In genomic region chr15:16728470-16729011, GRCm38 (mm10) we compare ENCODE assay signal across 8 mouse cellular contexts. TPM values are rescaled to one million over a fixed set of nuclear protein-coding genes. Genes with fewer than 3 reads are reported as not detected.
DNase-seq lines count a peak whose midpoint lies in the region; ATAC-seq lines count a peak whose summit lies in the region.

Gene Cdh9 (plus strand): TSS chr15:16728756.

- 6% methylated on average over 14 of the region's 14 CpGs for WGBS in lung, embryonic 16.5 days
- WGBS in hindbrain, embryonic 15.5 days = 2% methylated on average over 14 of the region's 14 CpGs
- 6% methylated on average over 14 of the region's 14 CpGs for WGBS in neural tube, embryonic 15.5 days

- H3K4me2 ChIP-seq in lung, embryonic 16.5 days (ENCODE audit: low read depth, low read length) = peak within 1 kb of the TSS; percentile 30
- H3K4me2 ChIP-seq in hindbrain, embryonic 15.5 days = peak within 1 kb of the TSS; percentile 57
- peak within 1 kb of the TSS; percentile 62 for H3K4me2 ChIP-seq in neural tube, embryonic 15.5 days

- no peak within 1 kb of the TSS for H3K9ac ChIP-seq in lung, embryonic 16.5 days (ENCODE audit: low read length)
- H3K9ac ChIP-seq in hindbrain, embryonic 15.5 days = peak within 1 kb of the TSS; percentile 48
- peak within 1 kb of the TSS; percentile 48 for H3K9ac ChIP-seq in neural tube, embryonic 15.5 days (replicated peaks)

- no peaks in the 10 kb centered on the region for H3K9me3 ChIP-seq in lung, embryonic 16.5 days (ENCODE audit: control insufficient read depth, low read length)
- no peaks in the 10 kb centered on the region for H3K9me3 ChIP-seq in hindbrain, embryonic 15.5 days
- no peaks in the 10 kb centered on the region for H3K9me3 ChIP-seq in neural tube, embryonic 15.5 days (replicated peaks)

- peak within 1 kb of the TSS; percentile 22; the same call in 1 of the 2 replicates for H3K4me3 ChIP-seq in lung, embryonic 16.5 days (ENCODE audit: low read length)
- H3K4me3 ChIP-seq in hindbrain, embryonic 15.5 days = peak within 1 kb of the TSS; percentile 43
- peak within 1 kb of the TSS; percentile 47 for H3K4me3 ChIP-seq in neural tube, embryonic 15.5 days (replicated peaks)

- no peaks in the 10 kb centered on the region for H3K4me1 ChIP-seq in lung, embryonic 16.5 days (replicated peaks; ENCODE audit: control insufficient read depth, insufficient read depth, low read length)
- no peaks in the 10 kb centered on the region for H3K4me1 ChIP-seq in hindbrain, embryonic 15.5 days (replicated peaks)
- 0 out of 2 replicates have a peak, but pooled peaks cover 4% of the 10 kb centered on the region for H3K4me1 ChIP-seq in neural tube, embryonic 15.5 days

- no peak for DNase-seq in lung, postnatal 4 days
- DNase-seq in embryo, embryonic 9.5 days (ENCODE audit: extremely low spot score) = peak; percentile 10
- peak; percentile 35 to 49 for DNase-seq in left cerebral cortex, postnatal 36 days (ENCODE audit: low spot score in 2 of 2)
- DNase-seq in thymus, postnatal 14 days = no peak
- DNase-seq in MN1 (ENCODE audit: low spot score) = no peak

- intact Hi-C loops in left cerebral cortex, postnatal 36 days (cut with DNase I) = no loop called here

- H3K27me3 ChIP-seq in lung, embryonic 16.5 days (ENCODE audit: control insufficient read depth, insufficient read depth, low read depth, low read length) = no peaks in the 10 kb centered on the region
- no peaks in the 10 kb centered on the region for H3K27me3 ChIP-seq in hindbrain, embryonic 15.5 days
- no peaks in the 10 kb centered on the region for H3K27me3 ChIP-seq in neural tube, embryonic 15.5 days (replicated peaks)

- H3K36me3 ChIP-seq in lung, embryonic 16.5 days (ENCODE audit: control insufficient read depth, insufficient read depth, low read length) = no peaks in the 10 kb centered on the region
- H3K36me3 ChIP-seq in hindbrain, embryonic 15.5 days = no peaks in the 10 kb centered on the region
- H3K36me3 ChIP-seq in neural tube, embryonic 15.5 days = no peaks in the 10 kb centered on the region

- H3K27ac ChIP-seq in lung, embryonic 16.5 days (ENCODE audit: low read length) = no peak within 1 kb of the TSS
- H3K27ac ChIP-seq in hindbrain, embryonic 15.5 days (replicated peaks) = peak within 1 kb of the TSS; percentile 64
- peak within 1 kb of the TSS; percentile 72 for H3K27ac ChIP-seq in neural tube, embryonic 15.5 days (replicated peaks)

- ATAC-seq in lung, embryonic 16.5 days (ENCODE audit: low read depth) = no peak
- ATAC-seq in hindbrain, embryonic 15.5 days (ENCODE audit: low FRiP score, low read depth) = peak; percentile 85
- ATAC-seq in neural tube, embryonic 15.5 days (ENCODE audit: low FRiP score) = peak; percentile 84; the same call in 1 of the 2 replicates

RNA-seq across cellular contexts. Expression of gene Cdh9, which starts in this region (rescaled TPM):
- 0.08 TPM in 1 of 2 replicates, not detected in the other for polyA plus RNA-seq in lung, embryonic 16.5 days (2015; fragmentation: Nextera tagmentation; extraction: Ambion mirVana)
- 10.9 and 20.0 TPM in 2 replicates for polyA plus RNA-seq in hindbrain, embryonic 15.5 days (2015; fragmentation: Nextera tagmentation; extraction: Ambion mirVana)
- 10 to 100 TPM; 17.5 to 18.2 TPM for total RNA-seq in left cerebral cortex, postnatal 36 days (2021)
- 7.1 and 7.4 TPM in 2 replicates for polyA plus RNA-seq in neural tube, embryonic 15.5 days (2015; fragmentation: Nextera tagmentation; extraction: Ambion mirVana)

Comparison
In these comparisons a context has a peak if more than half of its experiments do, and no peak if none do; other contexts are left out.
1. DNase-seq: peak in embryo, embryonic 9.5 days (single experiment) and left cerebral cortex, postnatal 36 days (2 of 2); none in lung, postnatal 4 days (0 of 2), thymus, postnatal 14 days (single experiment) and MN1 (single experiment).
2. Peak in every context shown above with its lines, with median percentiles within 50 percentile points of each other: H3K4me2 ChIP-seq and H3K4me3 ChIP-seq.